Mouse (Mus musculus) spleen, postnatal 36 days (tissue): ENCODE data around the gene Smco2.

Source experiments
- DNase-seq, 2 experiments: peaks; one replicate each; pipeline ENCODE4 v3.0.0; 2022; ENCODE audit warnings: low spot score in 2 of 2, mixed read lengths in 1 of 2

The Smco2 gene

GRCm38 (mm10) chr6:146850050-146850449 lies at the start of gene Smco2:
Gene Smco2, plus strand, starts transcription at chr6:146850104.
- DNase-seq, result no peak

DNA sequence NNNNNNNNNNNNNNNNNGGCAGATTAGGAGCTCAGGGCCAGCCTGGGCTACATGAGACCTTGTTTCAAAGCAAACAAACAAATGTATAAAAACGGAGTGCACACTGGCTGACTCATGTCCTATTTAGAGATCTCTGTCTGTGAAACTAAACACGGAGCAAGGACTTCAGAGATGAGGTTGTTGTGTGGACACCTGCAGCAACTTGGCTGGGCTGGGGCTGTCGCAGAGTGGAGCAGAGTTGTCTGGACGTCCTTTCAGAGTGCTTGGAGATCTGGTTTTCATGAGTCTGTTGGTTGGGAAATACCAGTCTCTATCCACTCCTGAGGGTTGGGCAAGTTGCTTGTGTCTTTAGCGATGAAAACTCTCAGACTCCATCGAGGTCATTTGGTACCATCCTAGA lies 39.9 kb upstream of the Smco2 start:
- DNase-seq, result no peak

GRCm38 (mm10) chr6:146813007-146813406 lies 36.9 kb upstream of the Smco2 start:
- DNase-seq, result no peak

DNA sequence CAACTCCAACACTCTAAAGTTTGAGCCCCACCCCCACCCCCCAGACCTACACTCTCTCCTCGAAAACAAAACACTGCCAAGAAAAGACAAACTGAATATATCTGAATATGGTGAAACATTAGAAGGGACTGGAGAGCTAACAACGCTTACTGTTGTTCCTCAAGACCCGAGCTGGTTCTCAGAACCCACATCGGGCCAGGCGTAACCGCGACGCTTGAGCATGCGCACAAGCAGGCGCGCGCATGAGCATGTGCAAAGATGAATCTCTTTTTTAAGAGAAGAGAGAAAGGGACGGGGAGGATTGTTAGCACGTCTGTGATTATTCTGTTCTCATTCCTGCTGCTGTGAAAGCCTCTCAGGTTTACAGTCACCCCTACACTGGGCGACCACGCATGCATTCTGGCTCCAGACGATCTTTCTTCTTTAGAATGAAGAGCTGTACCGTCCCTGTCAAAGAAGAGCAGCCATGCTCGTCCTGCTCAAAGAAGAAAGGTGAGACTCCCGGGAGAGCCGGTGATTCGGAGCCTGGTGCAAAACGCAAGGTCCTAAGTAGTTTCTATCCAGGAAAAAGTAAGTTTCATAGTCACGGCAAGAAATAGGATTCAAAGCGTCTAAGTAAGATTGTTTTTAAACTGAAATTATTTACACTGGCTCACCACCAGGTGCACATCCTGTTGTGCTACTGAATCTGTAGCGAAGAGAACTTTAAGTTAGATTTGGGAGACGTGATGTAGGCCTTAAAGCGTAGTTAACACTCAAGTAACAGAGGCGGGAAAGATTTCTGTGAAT lies 29.5 kb upstream of the Smco2 start:
- no peak for DNase-seq

DNA sequence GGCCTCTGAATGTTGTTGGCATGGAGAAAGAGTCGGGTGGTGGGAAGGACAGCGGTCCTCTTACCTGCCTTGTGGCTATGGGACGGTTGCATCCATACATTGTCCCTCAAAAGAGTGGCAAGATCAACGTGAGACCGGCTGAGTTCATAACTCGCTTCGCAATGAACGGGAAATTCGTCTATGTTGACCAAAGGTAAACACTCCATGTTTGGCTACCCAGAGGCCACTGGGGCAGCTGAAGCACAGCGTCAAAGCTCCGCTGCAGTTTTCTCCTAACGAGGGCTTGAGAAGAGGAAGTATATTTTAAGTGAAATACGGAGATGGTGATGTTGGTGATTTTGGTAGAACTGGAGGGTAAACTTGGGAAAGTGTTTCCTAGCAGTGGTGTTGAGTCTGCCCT lies 27.9 kb upstream of the Smco2 start:
- DNase-seq, result no peak

- DNase-seq, result peak; percentile 4 to 13
These were observed 25.0 kb upstream of the Smco2 start for GRCm38 (mm10) chr6:146824727-146825486.

- no peak for DNase-seq
These were observed 24.5 kb upstream of the Smco2 start for GRCm38 (mm10) chr6:146825487-146825773.

DNA sequence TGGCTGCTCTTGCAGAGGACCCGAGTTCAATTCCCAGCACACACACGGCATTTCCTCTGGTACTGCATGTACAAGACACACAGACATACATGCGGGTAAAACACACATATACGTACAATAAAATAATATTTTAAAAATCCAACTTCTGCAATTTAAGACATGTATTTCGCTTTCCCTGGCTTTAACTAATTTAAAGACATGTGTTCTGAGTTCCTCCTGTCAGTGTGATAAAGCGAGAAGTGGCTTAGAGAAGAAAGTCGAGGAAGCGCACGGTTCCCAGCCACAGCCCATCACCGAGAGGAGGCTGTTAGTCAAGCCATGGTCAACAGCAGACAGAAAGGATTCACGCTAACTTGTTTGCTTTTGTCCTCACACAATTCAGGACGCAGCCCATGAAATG lies 18.6 kb upstream of the Smco2 start:
- DNase-seq, result no peak

- DNase-seq, result no peak
These were observed 16.2 kb upstream of the Smco2 start for GRCm38 (mm10) chr6:146833485-146834314.

- DNase-seq, result no peak
These were observed 15.6 kb upstream of the Smco2 start for GRCm38 (mm10) chr6:146834342-146834741.

DNA sequence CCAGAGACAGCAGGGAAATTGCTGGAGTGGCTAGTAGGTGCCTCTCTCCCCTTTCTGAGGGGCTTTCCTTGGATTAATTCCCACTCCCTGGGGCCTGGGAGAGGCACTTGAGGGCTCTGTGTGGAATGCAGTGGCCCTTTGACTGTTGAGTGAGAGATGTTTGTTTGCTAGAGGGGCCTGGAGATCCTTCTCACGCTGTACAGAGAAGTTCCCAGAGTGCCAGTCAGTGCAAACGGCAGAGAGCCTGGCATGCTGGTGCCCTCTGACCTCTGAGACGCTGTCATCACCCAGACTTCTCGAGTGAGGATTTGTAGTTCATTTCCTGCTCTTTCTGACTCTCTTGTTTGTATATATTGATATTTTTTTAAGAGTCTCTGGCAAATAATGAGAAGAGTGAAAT lies 14.1 kb upstream of the Smco2 start:
- DNase-seq, result no peak

GRCm38 (mm10) chr6:146837316-146837715 lies 12.6 kb upstream of the Smco2 start:
- DNase-seq, result no peak

DNA sequence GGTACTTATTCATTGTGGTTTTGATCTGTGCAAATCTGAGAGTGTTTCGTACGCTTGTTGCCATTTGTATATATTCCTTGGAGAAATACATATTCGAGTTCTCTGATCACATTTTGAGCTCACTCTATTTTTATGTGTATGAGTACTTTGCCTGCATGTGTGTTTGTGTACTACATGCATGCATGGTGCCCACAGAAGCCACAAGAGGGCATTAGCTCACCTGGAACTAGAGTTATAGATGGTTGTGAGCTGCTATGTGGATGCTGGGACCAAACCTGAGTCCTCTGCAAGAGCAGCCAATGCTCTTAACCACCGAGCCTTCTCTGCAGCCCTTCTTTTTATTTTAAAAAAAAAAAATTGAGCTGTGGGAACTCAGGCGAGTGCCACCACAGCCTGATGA lies 11.5 kb upstream of the Smco2 start:
- DNase-seq, result no peak

DNA sequence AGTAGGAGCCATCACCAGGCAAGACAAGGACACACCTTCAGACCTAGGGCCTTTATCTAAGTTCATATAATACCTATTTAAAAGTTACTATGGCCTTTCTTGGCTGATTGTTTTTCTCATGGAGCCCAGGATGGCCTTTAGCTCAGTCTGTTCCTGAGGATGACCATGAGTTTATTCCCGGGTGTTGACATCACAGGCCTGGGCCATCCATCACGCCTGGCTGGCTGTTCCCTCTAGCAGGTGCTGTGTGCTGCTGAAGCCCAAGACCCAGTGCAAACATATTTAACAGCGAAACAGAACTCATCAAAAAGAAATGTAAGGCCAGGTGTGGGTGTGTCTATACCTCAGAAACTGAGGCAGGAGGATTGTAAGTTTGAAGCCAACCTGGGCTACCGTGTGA lies 11.0 kb upstream of the Smco2 start:
- no peak for DNase-seq

GRCm38 (mm10) chr6:146844867-146845266 lies 5.0 kb upstream of the Smco2 start:
- no peak for DNase-seq

GRCm38 (mm10) chr6:146845347-146845746 lies 4.6 kb upstream of the Smco2 start:
- no peak for DNase-seq

- peak; percentile 11 to 15 for DNase-seq
These were observed 3.7 kb upstream of the Smco2 start for GRCm38 (mm10) chr6:146845961-146846750.

DNA sequence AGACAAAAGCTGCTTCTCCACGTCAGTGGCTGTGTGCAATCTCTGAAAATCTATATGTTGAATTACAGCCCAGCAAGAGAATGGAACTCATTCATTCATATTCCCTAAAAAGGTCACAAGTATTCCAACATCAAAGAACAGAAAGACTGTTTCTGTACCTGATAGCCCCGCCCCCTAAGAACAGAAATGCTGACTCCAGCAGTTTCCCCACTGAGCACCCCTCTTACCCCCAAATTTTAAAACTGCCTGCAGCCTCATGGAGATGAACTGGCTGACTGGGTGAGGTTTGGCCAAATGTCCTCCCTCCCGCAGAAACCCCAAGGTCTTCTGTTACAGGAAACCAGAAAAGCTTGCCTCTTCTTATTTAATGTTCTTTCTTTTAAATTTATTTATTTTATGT lies 2.5 kb upstream of the Smco2 start:
- no peak for DNase-seq

DNA sequence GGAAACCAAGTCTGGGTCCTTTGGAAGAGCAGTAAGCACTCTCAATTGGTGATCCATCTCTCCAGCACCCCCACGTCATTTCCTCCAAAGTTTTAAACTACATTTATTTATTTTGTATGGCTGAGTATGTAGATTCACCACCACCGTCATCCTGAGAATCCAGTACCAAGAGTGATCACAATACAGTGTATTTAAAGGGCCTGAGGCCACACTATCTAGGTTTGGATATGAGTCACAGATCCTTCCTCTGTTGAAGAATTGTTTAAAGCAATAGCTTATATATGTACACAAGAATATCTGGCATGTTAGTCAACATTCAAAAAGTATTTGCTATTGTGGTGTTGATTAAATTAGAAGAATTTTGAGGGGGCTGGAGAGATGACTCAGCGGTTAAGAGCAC lies 1.6 kb upstream of the Smco2 start:
- no peak for DNase-seq

- no peak for DNase-seq
These were observed 2.0 kb downstream of the Smco2 start for GRCm38 (mm10) chr6:146851916-146852315.

- no peak for DNase-seq
These were observed 2.8 kb downstream of the Smco2 start for GRCm38 (mm10) chr6:146852739-146853138.

DNA sequence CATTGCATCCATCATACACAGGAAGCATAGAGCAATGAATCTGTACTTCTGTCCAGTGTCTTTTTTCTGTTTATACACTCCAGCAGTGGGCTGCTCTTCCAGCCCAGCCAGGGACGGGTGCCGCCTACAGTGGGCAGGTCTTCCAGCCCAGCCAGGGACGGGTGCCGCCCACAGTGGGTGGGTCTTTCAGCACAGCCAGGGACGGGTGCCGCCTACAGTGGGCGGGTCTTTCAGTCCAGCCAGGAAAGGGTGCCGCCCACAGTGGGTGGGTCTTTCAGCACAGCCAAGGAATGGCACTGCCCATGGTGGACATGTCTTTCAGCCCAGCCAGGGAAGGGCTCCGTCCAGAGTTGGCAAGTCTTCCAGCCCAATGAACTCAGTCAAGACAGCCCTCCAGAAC lies 5.3 kb downstream of the Smco2 start:
- DNase-seq, result no peak
